Mouse (Mus musculus) spleen, embryonic (tissue): ENCODE data around the gene Olfr1303.

Experiments
- CTCF ChIA-PET: fragments of 350-600 bp; sonication (Branson Sonifier 250); formaldehyde crosslinking; loops from one replicate; lab custom pipeline; 2022; lab: Charles Lee

Olfr1303 gene

DNA sequence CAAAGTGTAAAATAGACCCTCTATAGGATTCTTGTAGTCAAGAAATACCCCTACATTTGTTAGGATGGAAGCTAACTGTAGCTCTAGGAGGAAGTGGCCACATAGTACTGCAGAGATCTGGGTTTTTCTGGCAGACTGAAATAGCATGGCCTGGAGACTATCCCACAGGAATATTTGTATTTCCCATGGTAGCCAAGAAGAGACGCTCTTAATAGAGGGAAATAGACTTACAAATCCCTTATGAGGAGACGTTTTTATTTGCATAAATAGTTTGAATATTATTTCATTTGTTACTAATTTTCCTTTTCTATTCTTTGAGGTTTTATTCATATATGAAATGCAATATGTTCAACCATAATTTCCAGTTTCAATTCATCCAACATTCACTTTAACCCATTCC, at the start of gene Olfr1303:
TSS of gene Olfr1303 (minus strand) at position 101 of the 400 bp plus-strand sequence.
- CTCF ChIA-PET = no interaction called here

DNA sequence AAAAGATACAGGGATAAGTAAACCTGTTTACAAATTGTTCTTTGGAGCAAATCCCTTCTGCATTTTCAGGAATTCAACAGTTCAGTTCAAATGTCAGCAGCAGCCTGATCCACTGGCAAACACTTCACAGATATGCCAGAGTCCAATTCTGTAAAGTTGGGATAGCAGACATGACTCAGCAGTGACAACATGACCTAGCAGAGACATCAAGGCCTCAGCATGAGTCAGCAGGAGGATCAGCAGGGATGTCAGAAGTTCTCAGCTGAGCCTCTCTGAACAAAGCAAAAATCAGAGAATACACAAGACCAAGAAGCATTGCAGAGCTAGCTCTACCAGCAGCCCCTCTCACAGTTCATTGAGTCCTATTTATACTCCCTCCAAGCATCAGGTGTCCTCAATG, 7.2 kb downstream of the Olfr1303 start:
- CTCF ChIA-PET = no interaction called here

DNA sequence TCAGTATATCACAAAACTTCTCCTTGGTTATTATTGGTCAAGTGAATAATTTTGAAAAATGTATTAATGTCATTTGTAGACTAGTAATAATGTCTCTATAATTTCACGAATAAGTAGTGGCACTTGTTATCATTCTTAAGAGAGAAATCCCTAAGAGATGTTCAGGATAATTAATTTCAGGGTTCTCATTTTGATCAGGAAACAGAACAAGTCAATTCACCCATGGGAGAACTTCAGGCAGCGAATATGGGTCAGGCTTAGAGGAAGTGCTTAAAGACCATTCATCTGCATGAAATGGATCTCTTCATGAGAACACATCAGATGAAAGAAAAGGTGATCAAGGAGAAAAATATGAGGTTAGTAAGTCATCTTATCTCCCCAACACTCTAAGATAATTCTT, 43.0 kb downstream of the Olfr1303 start, which contains the start of gene Olfr1302:
TSS of gene Olfr1302 (plus strand) at position 301 of the 400 bp plus-strand sequence.
- CTCF ChIA-PET = no interaction called here
